Mouse (Mus musculus) inflammation-experienced regulatory T-cells, adult 6 months (primary cell): ENCODE results near the gene Nat8f2. TPM values are rescaled to one million over a fixed set of nuclear protein-coding genes. Genes with fewer than 3 reads are reported as not detected.
"Not testable (repeated sequence)": the region's sequence is repeated elsewhere in the genome, so short reads cannot be mapped to it uniquely, and the experiment has no call there.

Experiments
- ATAC-seq: one replicate; pipeline ENCODE4 v1.8.0; 2017
- polyA plus RNA-seq, 3 experiments: library from polyadenylated mRNA; unstranded; fragments of 100-300 nt; shearing (Covaris generic); gene quantifications; one replicate each; pipeline ENCODE4 v1.2.1; 2017

The Nat8f2 gene
- polyA plus RNA-seq, 3 experiments from 2014 or later, result 0.40 TPM; not detected in 2

- no peak for ATAC-seq
These were observed 5.1 kb downstream of the Nat8f2 start for GRCm38 (mm10) chr6:85863840-85864239.

DNA sequence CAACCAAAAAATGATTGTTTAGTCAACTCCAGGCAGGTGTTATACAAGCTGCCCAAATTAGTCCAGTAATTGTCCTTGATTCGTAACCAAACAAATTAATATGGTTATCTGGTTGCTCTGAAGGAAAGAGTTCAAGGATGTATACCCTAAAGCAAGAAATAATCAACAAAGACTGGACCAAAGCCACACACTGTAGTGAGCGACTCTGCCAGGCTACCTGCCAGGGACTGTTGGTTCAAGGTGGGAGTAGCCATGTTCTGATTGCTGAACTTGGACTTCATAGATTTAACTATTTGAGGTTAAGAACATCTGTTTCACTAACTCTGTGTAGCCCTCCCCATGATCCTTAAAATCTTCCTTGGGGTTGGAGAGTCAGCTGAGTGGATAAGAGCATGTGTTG lies 5.8 kb downstream of the Nat8f2 start:
- ATAC-seq, result no peak

DNA sequence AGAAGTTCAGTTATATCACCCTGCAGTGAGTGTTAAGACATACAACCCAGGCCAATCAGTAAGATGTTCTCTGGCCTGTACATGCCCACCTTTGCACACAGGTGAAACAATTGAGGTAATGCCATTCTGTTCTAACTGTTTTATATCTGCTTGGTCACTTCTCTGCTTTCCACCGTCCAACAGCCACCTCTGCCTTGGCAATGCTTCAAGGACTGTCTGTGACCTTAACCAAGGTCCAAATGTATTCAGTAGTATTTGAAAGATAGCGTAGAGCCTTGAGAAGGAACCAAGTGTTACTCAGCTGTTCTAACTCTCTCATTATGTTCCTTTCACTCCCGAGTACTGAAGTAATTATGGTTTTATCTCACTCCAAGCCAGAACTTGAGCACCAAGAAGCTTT lies 6.4 kb downstream of the Nat8f2 start:
- ATAC-seq, result no peak

GRCm38 (mm10) chr6:85861247-85861646 lies 7.7 kb downstream of the Nat8f2 start:
- no peak for ATAC-seq

DNA sequence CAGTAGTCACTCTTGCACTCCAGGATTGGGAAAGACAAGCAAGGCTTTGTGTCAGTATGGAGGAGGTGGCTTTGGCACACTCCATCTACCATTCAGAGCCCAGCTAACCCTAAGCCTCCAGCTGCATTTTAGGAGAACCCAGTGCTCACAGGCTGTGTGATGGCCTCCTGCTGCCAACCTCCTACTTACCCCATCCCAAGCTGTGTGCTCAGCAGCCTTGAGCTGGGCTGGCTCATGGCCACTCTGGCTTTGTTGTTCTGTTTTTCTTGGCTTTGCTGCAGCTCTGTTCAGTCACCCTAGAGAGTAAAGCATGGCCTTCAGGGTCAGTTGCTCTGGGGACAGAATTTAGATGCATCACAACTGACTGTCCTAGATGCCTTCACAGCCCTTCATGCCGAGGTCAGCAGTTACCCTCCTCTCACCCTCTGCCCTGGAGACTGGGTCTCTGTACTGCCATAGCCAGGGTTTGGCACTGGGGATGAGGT lies 12.7 kb downstream of the Nat8f2 start:
- no peak for ATAC-seq

GRCm38 (mm10) chr6:85853481-85853880 lies 15.5 kb downstream of the Nat8f2 start:
- no peak for ATAC-seq

GRCm38 (mm10) chr6:85851062-85851773 lies 17.7 kb downstream of the Nat8f2 start:
- ATAC-seq, result no peak

- no peak for ATAC-seq
These were observed 19.7 kb downstream of the Nat8f2 start for GRCm38 (mm10) chr6:85849240-85849639.

DNA sequence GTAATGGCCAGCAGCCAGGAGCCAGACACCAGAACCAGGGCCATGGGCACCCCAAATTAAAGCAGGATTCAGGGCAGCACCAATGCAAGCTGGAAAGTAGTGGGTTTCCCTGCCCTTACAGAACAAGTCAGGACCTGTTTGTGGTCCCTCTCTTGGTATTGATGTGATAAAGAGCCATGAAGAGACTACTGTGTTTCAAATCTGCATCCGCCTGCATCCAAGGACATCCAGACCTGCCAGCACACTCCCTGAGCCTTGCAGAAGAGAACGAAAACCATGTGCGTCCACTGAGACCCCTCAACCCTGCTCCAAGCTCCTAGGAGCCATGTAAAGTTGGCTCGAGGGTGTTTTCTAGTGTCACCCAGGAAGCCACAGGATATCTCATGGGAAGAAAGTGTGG lies 20.8 kb downstream of the Nat8f2 start:
- ATAC-seq, result no peak

DNA sequence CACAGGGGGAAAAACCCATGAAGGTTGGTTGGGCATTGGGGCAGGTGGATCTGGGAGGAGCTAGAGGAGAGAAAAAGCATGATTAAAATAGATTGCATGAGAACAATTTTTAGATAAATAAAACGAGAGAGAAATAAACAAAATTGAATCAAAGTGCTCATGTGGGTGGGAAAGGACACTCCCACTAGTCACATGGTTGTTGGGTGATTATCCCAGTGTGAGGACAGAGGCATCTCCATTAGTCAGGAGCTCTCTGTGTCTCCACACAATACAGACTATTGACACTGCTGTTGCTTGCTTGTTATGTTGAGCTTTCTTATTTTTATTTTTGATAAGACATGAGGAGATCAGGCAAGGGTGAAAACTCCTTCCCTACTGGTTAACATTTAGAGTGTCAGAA lies 22.0 kb downstream of the Nat8f2 start:
- ATAC-seq, result no peak

GRCm38 (mm10) chr6:85843677-85844458 lies 25.1 kb downstream of the Nat8f2 start:
- ATAC-seq, result not testable (repeated sequence)

GRCm38 (mm10) chr6:85839982-85840381 lies 29.0 kb downstream of the Nat8f2 start:
- ATAC-seq, result no peak

DNA sequence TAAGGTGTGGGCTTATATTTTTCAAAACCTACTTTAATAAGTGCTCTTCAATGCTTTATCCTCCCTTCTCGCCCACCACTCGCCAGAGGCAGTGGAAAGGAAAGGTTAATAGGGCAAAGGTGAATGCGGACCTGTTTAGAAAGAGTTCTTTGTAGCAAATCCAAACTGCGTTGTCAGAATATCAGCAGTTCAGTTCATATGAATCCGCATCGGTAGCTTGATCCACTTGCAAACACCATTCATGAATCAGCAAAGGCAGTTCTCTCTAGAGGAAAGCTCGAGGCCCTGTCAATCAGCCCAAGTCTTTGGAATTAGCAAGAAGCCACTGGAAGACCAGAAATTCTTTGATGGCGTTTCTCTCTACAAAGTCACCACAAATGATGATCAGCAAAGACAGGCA lies 30.3 kb downstream of the Nat8f2 start:
- ATAC-seq, result no peak

DNA sequence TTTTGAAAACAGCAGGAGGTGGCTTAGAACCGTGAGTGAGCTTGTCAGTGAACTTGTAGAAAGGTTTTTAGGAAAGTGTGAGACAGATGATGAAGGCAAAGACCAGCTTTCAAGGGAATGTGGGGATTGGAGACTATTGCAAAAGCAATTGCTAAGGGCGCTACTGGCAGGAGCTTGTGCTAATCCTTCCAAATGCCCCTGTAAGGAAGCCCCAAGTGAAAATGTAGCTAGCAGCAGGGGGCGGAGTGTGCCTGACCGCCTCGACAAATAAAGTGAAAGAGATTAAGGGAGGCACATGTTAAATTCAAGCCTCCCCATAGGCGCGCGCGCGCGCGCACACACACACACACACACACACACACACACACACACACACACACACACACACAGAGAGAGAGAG lies 31.7 kb downstream of the Nat8f2 start:
- not testable (repeated sequence) for ATAC-seq

GRCm38 (mm10) chr6:85836827-85837226 lies 32.1 kb downstream of the Nat8f2 start:
- ATAC-seq, result not testable (repeated sequence)

GRCm38 (mm10) chr6:85836098-85836497 lies 32.9 kb downstream of the Nat8f2 start:
- ATAC-seq, result not testable (repeated sequence)

GRCm38 (mm10) chr6:85835104-85835503 lies 33.9 kb downstream of the Nat8f2 start:
- not testable (repeated sequence) for ATAC-seq

GRCm38 (mm10) chr6:85834504-85835100 lies 34.4 kb downstream of the Nat8f2 start:
- ATAC-seq, result not testable (repeated sequence)

DNA sequence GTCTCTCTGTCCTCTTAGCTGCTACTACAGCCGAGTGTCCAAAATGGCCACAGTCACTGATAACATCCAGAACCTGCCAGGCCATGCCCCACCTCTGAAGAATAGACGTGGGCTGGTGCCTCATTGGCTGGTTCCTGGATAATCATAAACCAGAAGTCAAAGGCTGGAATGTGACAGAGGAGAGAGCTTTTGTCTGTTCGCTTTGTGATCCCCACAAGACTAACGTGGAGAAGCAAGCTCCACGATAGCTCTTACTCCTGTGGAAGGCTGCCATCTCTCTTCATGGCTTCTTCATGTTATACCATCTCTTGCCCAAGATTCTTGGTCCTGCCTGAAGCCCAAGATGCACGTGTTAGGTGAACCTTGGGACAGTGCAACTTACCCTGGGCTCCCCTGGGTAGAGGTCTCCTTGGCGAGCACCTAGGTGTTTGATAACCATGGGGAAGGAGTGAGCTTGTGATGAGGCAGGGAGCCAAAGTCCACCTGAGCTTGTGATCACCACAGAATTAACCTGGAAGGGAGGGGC lies 37.1 kb downstream of the Nat8f2 start, which contains the start of gene Nat8:
TSS of gene Nat8 (minus strand) at position 287 of the 526 bp plus-strand sequence.
- no peak for ATAC-seq

- no peak for ATAC-seq
These were observed 39.5 kb downstream of the Nat8f2 start for GRCm38 (mm10) chr6:85829462-85829861.

DNA sequence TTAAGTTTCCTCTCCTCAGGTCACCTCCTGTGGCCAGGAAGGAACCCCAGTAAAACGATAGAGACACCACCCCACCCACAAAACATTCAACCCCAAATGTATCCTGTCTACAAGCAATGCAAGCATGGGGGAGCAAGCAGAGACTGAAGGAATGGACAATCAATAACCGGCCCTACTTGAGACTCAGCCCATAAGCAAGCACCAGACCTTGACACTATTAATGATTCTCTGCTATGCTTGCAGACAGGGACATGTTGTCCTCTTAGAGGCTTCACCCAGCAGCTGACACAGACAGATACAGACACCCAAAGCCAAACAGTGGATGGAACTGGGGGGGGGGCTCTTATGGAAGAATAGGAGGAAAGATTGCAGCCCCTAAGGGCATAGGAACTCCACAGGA lies 43.1 kb downstream of the Nat8f2 start:
- ATAC-seq, result no peak

DNA sequence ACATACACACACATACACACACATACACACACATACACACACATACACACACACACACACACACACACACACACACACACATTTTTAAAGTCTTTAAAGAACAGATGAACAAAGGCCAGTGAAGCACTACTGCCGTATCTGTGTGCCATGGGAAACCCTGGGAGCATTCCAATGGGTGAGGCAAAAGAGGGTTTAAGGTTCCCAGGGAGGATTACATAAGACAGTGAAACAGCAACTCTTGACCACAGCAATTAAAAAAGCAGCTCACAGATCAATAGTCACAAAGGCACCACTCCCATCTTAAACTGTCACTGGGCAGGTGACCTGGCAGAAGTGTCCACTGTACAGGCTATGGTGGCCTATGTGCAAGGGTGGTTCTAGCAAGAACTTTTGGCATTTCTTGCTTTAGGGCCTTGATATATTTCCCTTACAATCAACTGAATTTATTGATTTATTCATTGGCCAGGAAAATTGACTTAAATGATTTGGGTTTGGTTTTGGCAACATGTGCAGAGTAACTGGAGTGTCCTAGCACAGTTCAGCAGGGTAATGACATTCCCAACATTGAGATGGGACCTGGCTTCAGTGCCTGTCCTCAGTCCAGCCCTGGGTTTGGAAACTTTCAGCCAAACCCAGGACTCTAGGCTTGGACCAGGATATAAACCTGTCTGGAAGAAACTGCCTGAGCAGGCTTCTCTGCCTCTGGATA lies 45.4 kb downstream of the Nat8f2 start:
- ATAC-seq, result no peak
